Mouse (Mus musculus): ENCODE results near the gene Cdh18.
"Not testable (repeated sequence)": the region's sequence is repeated elsewhere in the genome, so short reads cannot be mapped to it uniquely, and the experiment has no call there.

Cdh18 gene

DNA sequence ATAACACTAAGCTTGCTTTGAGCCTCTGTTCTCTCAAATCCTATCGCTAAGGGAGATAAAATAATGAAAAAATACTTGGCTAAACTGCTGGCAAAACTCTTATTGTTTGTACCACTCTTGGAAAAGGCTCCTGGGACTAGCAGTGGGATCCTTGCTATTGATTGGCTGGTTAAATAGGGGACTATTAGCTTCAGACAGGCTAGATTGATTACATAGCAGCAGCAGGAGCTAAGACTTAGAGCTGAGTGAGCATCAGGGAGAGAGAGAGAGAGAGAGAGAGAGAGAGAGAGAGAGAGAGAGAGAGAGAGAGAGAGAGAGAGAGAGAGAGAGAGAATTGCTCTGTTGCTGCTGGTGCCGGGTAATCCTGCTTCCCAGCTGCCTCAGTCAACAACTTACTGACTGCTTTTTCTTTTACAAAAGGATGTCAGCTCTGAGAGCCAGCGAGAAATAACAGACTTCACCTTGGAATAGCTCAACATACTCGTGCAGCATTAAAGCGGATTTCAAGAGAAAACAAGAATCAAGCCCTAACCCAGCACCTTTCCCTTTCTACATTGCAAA lies at the start of gene Cdh18:
TSS of gene Cdh18 (plus strand) at position 312 of the 561 bp plus-strand sequence.
- no peak for DNase-seq (ENCODE audit: low read depth, low spot score)

DNA sequence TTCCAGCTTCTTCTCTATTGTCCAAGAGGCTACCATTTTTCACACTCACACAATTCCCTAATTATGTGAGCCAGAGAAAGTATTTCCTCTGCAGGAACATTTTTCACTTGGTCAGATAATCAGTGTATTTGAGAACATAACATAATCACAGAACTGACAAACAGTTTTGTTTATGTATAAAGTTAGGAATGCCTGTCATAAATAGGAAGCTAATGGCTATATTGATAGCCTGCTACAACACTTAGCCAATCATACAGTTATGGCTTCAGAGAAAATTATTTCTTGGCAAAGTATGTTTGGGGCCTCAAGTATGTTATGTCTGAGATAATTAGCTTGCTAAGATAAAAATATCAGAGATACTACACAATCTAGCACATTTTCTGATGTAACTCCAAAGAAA lies 37.6 kb upstream of the Cdh18 start:
- DNase-seq (ENCODE audit: low read depth, low spot score), result no peak

DNA sequence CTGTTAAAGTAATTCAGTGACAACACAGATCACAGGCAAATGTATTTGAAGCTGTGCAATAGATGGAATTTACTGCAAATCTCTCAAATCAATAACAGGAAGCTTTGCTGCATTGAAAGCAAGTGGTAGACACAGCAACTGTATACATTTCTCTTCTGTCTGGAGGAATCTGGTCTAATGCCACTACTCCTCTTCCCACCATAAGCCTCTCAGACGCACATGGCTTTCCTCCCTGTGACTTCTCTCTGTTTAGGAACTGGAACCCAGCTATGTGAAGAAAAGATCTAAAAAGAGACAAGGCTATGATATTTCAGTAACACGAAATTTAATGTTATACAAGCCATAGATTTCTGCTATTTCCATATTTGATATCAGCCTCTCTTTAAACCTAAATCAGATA lies 13.0 kb upstream of the Cdh18 start:
- no peak for DNase-seq (ENCODE audit: low read depth, low spot score)

DNA sequence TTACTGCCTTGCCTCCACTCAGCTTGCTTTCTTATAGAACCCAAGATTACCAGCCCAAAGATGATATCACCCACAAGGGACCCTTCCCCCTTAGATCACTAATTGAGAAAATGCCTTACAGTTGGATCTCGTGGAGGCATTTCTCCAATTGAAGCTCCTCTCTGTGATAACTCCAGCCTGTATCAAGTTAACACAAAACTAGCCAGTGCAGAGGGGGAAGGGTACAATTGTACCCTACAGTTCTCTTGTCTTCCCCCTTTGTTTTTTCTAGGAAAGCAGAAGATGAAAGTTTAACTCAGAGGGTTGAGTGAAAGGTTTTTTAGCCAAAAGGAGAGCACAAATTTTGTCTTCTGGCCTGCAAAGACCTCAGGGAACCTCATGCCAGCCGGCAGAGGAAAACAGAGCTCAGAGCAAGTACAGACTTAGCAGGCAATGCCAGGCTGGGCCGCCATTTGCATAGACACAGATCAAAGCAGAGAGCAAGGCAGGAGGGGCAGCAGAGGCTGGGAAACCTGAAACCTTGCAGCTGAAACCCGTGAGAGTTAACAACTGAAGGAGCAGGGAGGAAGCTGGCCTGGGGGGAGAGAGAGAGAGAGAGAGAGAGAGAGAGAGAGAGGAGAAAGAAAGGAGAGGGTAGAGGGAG lies 29.3 kb downstream of the Cdh18 start:
- DNase-seq (ENCODE audit: low read depth, low spot score), result no peak

DNA sequence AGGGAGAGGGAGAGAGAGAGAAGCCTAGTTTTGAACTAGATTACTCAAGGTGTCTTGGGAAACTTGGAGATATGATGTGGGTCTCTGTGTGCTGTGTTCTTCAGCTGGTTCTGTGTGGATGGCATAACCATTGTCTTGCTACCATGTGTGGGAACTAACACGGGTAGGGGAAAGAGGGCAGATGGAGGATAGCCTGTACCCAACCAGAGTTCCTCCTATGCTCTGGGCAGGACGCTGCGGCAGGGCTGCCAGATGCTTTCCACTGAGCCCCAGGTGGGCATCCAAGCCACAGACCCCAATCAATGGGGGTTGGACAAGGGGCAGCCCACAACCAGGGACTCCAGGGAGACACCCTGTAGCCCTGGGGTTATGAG lies 29.8 kb downstream of the Cdh18 start:
- DNase-seq (ENCODE audit: low read depth, low spot score), result no peak

DNA sequence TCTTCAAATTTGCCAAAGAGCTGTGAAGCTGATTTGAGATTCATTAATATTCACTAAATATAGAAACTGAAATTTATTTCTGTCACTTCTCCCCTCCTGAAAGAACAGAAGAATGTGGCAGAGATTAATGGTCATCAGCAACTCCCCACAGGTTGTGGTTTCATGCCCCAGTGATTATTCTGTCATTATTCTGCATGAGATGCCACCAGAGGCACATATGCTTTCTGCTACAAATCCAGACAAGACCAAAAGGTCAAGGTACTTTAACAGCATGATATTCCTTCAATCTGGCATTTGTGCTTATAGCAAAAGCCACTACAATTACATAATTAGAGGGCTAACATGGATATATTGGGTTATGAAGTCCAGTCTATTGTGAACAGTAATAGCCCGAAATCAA lies 35.8 kb downstream of the Cdh18 start:
- DNase-seq (ENCODE audit: low read depth, low spot score), result no peak

DNA sequence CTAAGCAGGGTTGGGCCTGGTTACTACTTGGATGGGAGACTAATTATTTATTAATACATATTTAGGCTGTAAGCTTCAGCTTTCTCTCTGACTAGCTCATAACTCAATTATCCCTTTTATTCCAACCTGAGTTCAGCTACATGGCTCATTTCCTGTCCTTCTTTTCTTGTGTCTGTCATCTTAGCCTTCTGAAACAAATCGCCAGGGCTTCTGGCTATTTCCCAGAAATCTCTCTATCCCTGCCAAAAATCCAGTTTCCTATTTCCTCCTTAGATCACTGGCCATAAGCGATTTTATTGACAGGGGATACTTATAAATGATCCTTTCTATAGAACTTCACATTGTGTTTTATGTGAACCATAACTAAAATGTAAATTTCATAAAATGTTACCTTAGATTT lies 167.6 kb downstream of the Cdh18 start:
- no peak for DNase-seq (ENCODE audit: low read depth, low spot score)

DNA sequence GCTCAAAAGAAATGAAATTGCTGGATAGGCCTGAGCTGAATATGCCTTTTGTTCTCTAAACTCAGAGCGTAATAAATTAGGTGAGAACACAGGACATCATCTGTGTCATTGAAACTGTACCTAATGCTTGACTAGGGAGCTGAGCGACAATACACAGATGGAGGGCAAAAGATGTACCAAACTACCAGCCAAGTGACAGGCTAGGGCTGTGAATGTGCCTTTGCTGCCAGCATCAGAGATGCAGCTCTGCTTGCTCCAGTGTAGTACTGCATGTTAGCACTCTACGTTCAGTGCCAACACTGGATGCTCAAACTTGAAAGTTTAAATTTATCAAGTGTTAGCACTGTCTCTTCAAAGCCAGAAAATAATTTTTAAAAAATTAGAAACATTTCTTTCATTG lies 168.9 kb downstream of the Cdh18 start:
- DNase-seq (ENCODE audit: low read depth, low spot score), result no peak

DNA sequence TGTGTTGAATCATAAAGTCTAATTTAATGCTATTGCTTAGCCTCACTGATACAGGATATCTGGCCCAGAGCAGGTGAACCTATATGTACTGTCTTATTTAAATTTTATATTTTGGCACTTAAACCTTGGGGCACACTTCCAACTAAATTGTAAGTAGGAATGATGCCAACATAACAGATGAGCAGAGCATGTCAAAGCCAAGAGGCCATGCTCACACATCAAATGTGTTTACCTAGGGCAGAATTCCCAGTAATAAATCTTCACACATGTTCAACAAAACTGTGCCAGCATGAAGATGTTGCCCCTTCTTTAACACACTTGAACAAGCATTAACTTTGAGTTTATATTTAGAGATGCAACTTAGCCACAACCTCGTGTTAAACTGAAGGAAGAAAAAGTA lies 177.8 kb downstream of the Cdh18 start:
- no peak for DNase-seq (ENCODE audit: low read depth, low spot score)

DNA sequence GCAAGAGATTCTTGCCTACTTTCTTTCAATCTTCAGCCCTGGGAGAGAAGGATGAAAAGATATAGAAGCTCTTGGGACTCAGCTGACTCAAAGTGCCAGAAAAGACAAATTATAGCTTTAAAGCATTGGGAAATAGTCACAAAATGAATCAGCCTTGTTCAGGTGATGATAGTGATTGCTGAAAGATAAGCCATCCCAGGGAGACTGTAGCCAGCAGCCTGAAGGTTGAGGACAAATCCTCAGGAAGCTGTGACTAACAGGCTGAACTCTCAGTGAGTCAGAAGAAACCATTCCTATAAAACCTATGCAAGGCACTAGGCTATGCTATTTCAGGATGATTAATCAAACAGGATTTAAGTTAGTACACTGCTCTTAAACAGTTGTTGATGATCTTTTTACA lies 184.2 kb downstream of the Cdh18 start:
- no peak for DNase-seq (ENCODE audit: low read depth, low spot score)

DNA sequence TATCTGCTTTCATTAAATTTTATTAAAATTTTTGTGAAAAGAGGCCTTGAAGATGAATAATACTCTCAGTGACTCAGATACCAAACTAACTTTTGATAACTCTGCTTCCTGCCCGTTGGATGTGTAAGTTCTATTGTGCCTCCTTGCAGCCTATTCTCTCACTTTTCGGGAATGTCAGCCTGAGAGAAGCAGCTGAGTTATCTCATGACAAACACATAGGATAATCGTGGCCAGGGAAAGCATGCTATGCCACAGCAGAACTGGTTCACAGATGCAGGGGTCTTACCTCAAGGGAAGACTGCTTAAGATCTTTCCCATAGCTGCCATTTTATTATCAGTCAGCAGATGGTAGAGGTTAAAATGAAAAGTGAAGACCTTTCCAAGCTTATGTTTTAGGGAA lies 187.3 kb downstream of the Cdh18 start:
- DNase-seq (ENCODE audit: low read depth, low spot score), result no peak

DNA sequence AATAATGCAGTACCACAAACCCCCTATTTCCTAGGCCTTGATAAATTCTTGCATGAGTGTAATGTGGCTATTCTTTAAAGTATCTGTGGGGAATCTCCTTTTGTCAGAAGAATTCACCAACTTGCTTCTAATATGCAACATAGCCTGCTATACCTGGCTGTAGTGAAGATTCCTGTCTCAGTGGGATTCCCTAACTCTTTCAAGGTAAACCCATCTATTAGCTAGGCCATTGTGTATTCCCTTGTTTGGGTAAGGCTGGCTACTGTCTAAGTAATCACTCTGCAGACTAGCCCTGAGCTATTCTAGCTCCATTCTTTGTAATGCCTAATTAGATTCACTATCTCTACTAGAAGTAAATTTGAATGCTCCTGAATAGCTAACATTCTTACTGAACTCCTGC lies 212.4 kb downstream of the Cdh18 start:
- DNase-seq (ENCODE audit: low read depth, low spot score), result not testable (repeated sequence)

DNA sequence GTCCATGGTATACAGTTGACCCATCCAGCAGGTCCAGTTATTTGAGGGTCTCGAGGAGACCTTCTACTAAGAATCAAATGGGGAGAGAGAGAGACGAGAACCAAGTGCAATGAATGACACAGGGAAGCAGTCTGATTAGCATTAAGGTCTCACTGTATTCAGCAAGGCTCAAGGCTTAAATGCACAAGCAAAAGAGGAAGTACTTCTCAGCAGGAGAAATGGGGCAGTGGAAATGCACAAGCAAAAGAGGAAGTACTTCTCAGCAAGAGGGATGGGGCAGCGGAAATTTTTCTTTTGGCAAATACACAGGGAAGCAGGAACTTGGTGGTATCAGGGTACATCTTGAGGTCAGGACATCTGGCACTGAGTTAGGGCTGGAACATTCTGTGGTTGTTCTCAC lies 217.8 kb downstream of the Cdh18 start:
- DNase-seq (ENCODE audit: low read depth, low spot score), result not testable (repeated sequence)

DNA sequence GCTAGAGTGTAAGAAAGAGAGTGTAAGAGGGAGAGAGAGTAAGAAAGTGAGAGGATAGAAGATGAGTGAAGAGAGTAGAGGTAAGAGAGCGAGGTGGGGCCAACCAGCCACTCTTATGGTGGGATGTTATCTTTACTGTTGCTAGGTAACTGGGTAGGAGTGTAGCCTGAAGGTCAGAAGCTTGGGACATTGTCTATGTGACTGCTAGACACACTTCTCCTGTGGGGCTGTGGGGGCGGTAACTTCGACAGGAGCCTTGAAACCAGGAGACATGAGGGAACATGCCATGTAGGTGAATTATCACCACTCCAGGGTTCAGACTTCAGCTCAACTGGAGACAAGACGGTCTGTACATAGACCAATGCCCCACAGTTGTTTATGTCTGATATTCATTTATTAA lies 227.5 kb downstream of the Cdh18 start:
- no peak for DNase-seq (ENCODE audit: low read depth, low spot score)

DNA sequence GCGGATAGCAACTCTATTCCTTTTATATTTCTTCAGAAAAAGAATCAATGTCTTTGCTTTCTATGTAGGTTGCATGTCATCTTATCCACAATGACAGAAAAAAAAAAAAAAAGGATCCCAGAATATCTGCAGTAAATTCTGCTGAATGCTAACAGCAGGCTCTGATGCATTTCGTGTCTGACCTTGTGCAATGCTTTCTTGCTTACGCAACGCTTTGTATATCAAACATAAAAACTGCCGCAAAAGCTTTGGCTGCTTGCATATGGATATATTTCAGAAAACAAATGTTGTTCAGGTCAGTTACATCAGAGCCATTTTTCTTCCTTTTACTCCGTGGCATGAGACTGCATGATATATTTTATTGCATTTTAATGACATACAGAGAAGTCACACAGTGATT lies 240.9 kb downstream of the Cdh18 start:
- no peak for DNase-seq (ENCODE audit: low read depth, low spot score)

DNA sequence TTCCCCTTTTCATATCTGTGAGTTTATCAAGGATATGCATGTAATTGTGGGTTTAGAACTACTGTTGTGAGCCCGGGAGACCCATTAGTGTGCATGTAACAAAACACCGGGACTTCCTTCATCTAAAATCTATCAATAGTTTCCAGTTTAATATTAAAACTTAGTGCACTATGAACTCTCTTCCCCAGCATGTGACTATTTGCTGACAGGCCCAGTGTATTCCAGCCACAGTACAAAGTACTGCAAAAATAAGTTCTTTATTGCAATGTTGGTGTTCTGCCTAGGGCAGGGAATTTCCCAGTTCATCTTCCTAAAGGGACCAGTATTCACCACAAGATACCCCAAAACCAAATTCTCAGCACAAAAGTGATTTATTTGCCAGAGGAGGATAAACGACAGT lies 243.0 kb downstream of the Cdh18 start:
- no peak for DNase-seq (ENCODE audit: low read depth, low spot score)

DNA sequence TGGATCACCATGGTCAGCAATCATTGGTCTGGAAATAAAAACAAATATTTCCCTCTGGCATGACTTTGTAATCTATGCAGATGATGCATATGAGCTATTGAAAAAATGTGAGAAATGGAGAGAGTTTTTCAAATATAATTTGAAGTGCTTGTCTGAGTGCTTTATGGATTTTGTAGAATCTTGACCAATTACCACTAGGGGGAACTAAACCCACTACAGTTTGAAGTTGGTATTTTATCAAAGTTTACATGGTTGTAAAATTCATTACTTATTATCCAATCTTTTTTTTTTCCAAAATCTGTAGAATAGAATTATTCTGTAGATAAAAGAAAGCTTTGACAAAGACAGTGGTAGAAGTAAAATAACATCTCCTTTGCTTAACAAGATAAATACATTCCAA lies 284.3 kb downstream of the Cdh18 start:
- DNase-seq (ENCODE audit: low read depth, low spot score), result no peak

DNA sequence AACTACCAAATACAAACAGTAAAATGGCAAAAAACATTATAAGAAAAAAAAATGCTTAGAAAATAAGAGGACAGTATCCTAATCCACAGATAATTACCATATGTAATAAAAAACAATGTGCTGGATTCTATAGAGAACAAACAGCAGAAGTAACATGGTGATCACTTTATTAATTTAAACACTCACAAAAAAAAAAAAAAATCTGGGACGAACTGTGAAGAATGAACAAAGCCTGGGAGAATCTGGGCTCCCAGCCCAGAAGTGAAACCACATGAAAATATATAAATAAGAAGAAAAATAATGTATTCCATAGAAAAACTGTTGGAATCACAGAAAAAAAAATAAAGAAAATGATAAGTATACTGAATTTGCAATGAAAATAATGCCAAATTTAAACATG lies 288.4 kb downstream of the Cdh18 start:
- no peak for DNase-seq (ENCODE audit: low read depth, low spot score)

DNA sequence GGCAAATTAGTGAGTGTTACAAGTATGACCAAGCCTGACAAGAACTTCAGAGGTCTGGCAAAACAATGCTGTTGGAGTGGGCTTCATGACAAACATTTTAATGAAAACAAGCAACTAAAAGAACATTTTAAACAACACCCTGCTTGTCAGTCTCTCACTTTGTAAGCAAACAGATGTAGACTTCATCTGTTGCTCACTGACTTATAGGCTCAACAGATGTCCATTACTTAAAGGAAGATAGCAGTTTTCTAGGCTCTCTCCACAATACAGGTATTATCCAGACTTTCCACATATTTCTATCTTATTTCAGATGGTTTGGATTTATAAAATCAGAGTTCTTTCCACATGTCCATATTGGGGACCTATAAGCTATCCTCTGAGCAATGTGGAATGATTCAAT lies 308.9 kb downstream of the Cdh18 start:
- DNase-seq (ENCODE audit: low read depth, low spot score), result no peak

DNA sequence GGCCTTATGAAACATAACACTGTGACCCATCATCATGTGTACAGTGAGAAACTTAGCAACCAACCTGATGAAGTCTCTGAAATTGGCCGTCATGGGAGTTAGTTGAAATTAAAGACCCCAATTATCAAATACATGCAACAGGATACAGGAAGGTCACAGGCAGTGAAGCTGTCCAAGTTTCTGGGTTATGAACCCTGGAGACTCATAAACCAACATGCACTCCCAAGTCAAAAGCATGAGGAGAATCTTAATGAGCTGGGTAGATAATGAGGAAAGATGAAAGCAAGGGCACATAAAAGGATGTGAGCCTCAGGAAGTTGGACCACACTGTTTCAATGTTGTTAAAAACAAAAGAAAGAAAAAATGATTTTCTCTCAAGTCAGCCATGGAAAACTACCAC lies 321.9 kb downstream of the Cdh18 start:
- DNase-seq (ENCODE audit: low read depth, low spot score), result no peak

DNA sequence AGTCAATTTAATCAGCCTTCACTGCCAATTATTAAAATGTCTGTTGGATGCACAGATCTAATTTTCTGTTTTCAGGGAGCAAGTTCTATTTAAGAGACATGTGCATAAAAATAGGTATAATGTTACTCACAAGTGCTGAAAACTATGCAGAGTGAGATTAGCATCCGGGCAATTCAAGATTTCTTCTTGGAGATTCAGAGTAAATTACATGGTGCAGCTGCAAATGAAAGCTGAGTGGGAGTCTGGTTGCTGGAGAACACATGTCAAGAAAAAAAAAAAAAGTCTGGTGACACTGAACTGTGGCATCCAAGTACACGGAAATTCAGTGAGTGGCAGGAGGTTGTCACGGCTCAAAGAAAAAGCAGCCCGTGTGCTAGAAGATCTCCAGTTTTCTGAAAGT lies 348.9 kb downstream of the Cdh18 start:
- no peak for DNase-seq (ENCODE audit: low read depth, low spot score)

DNA sequence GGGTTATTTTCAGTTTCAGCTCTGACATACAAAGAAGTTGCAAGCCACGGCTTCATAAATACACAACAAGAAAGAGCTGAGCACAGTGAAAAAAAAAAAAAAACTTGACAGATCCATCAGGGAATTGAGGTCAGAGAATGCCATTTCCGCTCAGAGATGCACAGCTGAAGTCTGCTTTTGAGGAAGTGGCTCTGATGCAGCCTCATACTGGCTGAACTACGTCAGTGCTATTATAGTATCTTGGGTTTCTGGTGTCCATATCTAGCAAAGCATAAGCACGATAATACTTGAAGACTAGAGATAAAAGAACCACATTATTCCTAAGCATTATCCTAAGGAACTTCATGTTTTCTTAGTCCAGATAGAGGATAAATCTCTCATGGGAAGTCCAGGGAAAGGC lies 349.4 kb downstream of the Cdh18 start:
- DNase-seq (ENCODE audit: low read depth, low spot score), result no peak

DNA sequence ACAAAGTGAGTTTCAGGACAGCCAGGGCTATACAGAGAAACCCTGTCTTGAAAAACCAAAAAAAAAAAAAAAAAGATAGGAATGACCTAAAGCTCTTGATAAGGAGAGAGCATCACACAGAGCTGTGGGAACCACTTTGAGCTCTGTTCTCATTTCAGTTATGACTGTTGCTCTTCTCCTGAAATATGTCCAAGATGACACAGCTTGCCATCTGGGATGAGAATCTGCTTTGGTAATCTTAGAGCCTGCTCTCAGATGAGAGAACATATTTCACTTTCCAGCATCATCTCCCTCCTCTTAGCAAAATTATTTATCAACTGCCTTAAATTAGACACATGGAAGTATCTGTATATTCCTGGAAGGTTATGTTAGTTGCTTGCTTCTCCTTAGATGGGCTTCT lies 365.6 kb downstream of the Cdh18 start:
- DNase-seq (ENCODE audit: low read depth, low spot score), result no peak

DNA sequence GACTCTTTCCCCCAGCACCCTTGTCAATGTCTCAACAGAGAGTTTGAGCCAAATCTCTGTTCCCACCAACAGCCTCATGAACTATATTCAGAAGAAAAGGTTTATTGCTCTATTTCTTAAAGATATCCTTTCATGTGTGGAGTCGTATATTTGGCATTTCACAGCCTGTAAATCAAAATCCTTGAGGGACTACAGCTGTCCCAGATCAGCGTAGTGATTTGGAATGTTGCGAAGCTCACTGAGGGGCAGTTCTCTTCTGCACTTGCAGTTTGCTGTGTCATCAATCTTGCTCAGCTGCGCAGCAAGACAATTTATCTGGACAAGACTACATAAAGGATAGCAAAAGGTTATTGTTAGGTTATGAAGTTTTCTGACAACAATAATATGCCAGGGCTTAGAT lies 385.5 kb downstream of the Cdh18 start:
- no peak for DNase-seq (ENCODE audit: low read depth, low spot score)
